Mouse (Mus musculus) heart, postnatal 0 days (tissue): ENCODE results near the gene Aup1.

ENCODE experiments used
- CTCF ChIP-seq: IDR thresholded peaks from 2 replicates; pipeline ENCODE4 v1.5.1; 2016; ENCODE audit warnings: antibody characterized with exemption, control low read depth, low read depth
- EP300 ChIP-seq: IDR thresholded peaks from 2 replicates; pipeline ENCODE4 v1.6.1; 2016; ENCODE audit warnings: antibody characterized with exemption, low read depth

GRCm38 (mm10) chr6:83027293-83027692 is 27.0 kb upstream of the Aup1 start:
- TF ChIP-seq CTCF (no peak), EP300 (no peak)
